Mouse (Mus musculus) cerebellum, adult 2 months (tissue): ENCODE measurements at regions not wholly inside any gene's neighbourhood (a gene's known extent, or its start where the extent isn't known, plus 50 kb on each side); places are given as distances from the start of the nearest gene placed in this dataset.

Source experiments
- CTCF ChIP-seq: fragments of 200-500 bp; IDR thresholded peaks from 2 replicates; pipeline ENCODE4 v1.5.1; 2011; ENCODE audit warnings: low read depth, mild to moderate bottlenecking, control low read depth, low read length, moderate library complexity, borderline replicate concordance; ENCODE audit not compliant: insufficient read depth
- POLR2A ChIP-seq: fragments of 200-500 bp; IDR thresholded peaks from 2 replicates; pipeline ENCODE4 v1.6.1; 2011; ENCODE audit warnings: low read length, control low read depth, borderline replicate concordance; ENCODE audit not compliant: insufficient read depth

- TF ChIP-seq CTCF = no peak
- TF ChIP-seq POLR2A = no peak
These were observed 257.2 kb downstream of the Cdc5l start for GRCm38 (mm10) chr17:45176340-45176739.
